8 mouse cellular contexts compared by ENCODE assay signal in genomic region chr4:40182651-40183320, GRCm38 (mm10). TPM values are rescaled to one million over a fixed set of nuclear protein-coding genes. Genes with fewer than 3 reads are reported as not detected.
DNase-seq lines count a peak whose midpoint lies in the region; ATAC-seq and TF ChIP-seq lines count a peak whose summit lies in the region.

No protein-coding gene starts in this region.

- H3K4me1 ChIP-seq in liver, embryonic 13.5 days (replicated peaks): peaks cover 9% of the 10 kb centered on the region
- H3K4me1 ChIP-seq in neural tube, embryonic 11.5 days (ENCODE audit: control insufficient read depth, insufficient read depth, low read length): no peaks in the 10 kb centered on the region
- H3K4me1 ChIP-seq in testis, adult 2 months (ENCODE audit: control insufficient read depth, insufficient read depth, low read length): no peaks in the 10 kb centered on the region

- peak; percentile 71 for DNase-seq in A20 (ENCODE audit: low read depth, low spot score)
- peak; percentile 72 for DNase-seq in kidney, postnatal 14 days
- DNase-seq in liver, embryonic 13.5 days: peak; percentile 34
- DNase-seq in neural tube, embryonic 11.5 days (ENCODE audit: low spot score): peak; percentile 67

- no peak overlapping the region for H3K9ac ChIP-seq in liver, embryonic 13.5 days
- H3K9ac ChIP-seq in neural tube, embryonic 11.5 days (ENCODE audit: low read length): no peak overlapping the region

- peak; percentile 77 for TF ChIP-seq CTCF in testis, adult 2 months (IDR thresholded peaks at IDR 0.05; ENCODE audit: control insufficient read depth, insufficient read depth, insufficient replicate concordance, low read depth, low read length)

- H3K27ac ChIP-seq in liver, embryonic 13.5 days: no peak overlapping the region
- H3K27ac ChIP-seq in neural tube, embryonic 11.5 days (ENCODE audit: low read depth, low read length): no peak overlapping the region
- no peak overlapping the region for H3K27ac ChIP-seq in testis, adult 2 months (ENCODE audit: control insufficient read depth, insufficient read depth, low read depth, low read length)

- H3K9me3 ChIP-seq in liver, embryonic 13.5 days (replicated peaks): no peaks in the 10 kb centered on the region
- no peaks in the 10 kb centered on the region for H3K9me3 ChIP-seq in neural tube, embryonic 11.5 days (ENCODE audit: control insufficient read depth, low read length)

- WGBS in liver, embryonic 13.5 days (ENCODE audit: insufficient replicate concordance): 30% methylated on average over 14 of the region's 14 CpGs
- WGBS in neural tube, embryonic 11.5 days: 51% methylated on average over 14 of the region's 14 CpGs

- peak; percentile 75 for ATAC-seq in activated CD4-positive, CD25-positive, alpha-beta regulatory T cell, adult 4 months
- ATAC-seq in common myeloid progenitor, adult 5-6 weeks (replicated peaks; ENCODE audit: low read depth, poor library complexity, severe bottlenecking): peak; percentile 98
- ATAC-seq in granulocyte monocyte progenitor cell, adult 5-6 weeks (replicated peaks; ENCODE audit: poor library complexity, severe bottlenecking): peak; percentile 85
- ATAC-seq in liver, embryonic 13.5 days (ENCODE audit: low read depth): peak; percentile 61
- ATAC-seq in neural tube, embryonic 11.5 days (ENCODE audit: insufficient read depth, low FRiP score, low TSS enrichment): no peak

- peaks cover 46% of the 10 kb centered on the region for H3K36me3 ChIP-seq in liver, embryonic 13.5 days
- H3K36me3 ChIP-seq in neural tube, embryonic 11.5 days (ENCODE audit: control insufficient read depth, insufficient read depth, low read length): no peaks in the 10 kb centered on the region
- no peaks in the 10 kb centered on the region for H3K36me3 ChIP-seq in testis, adult 2 months (ENCODE audit: control insufficient read depth, insufficient read depth, low read length)

- H3K27me3 ChIP-seq in liver, embryonic 13.5 days: no peaks in the 10 kb centered on the region
- no peaks in the 10 kb centered on the region for H3K27me3 ChIP-seq in neural tube, embryonic 11.5 days (ENCODE audit: control insufficient read depth, insufficient read depth, low read length)
- no peaks in the 10 kb centered on the region for H3K27me3 ChIP-seq in testis, adult 2 months (ENCODE audit: control insufficient read depth, insufficient read depth, low read length)

- H3K4me3 ChIP-seq in liver, embryonic 13.5 days (replicated peaks): no peak overlapping the region
- no peak overlapping the region for H3K4me3 ChIP-seq in neural tube, embryonic 11.5 days (ENCODE audit: low read depth, low read length)
- H3K4me3 ChIP-seq in testis, adult 2 months (ENCODE audit: control insufficient read depth, low read depth, low read length): no peak overlapping the region

- H3K4me2 ChIP-seq in liver, embryonic 13.5 days: no peak overlapping the region
- no peak overlapping the region for H3K4me2 ChIP-seq in neural tube, embryonic 11.5 days (ENCODE audit: low read depth)

- no peak for TF ChIP-seq POLR2A in testis, adult 2 months (IDR thresholded peaks at IDR 0.05; ENCODE audit: control insufficient read depth, low read depth, low read length)

RNA-seq across cellular contexts. Expression of gene Aco1, which starts 39.9 kb away (rescaled TPM):
- polyA plus RNA-seq in activated CD4-positive, CD25-positive, alpha-beta regulatory T cell, adult 4 months (2017; shearing (Covaris generic)): 10 to 100 TPM; 20.3 to 22.6 TPM
- total RNA-seq in common myeloid progenitor, adult 5-6 weeks (2017): 25.1 and 30.6 TPM in 2 replicates
- total RNA-seq in granulocyte monocyte progenitor cell, adult 5-6 weeks (2014; fragmentation: Nextera tagmentation): 20.6 and 30.3 TPM in 2 replicates
- total RNA-seq in granulocyte monocyte progenitor cell, adult 5-6 weeks (2017): 17.2 and 26.8 TPM in 2 replicates
- 20.9 and 24.9 TPM in 2 replicates for polyA plus RNA-seq in liver, embryonic 13.5 days (2015; fragmentation: Nextera tagmentation; extraction: Ambion mirVana)
- polyA plus RNA-seq in neural tube, embryonic 11.5 days (2014; fragmentation: Nextera tagmentation; extraction: Ambion mirVana): 61.4 and 65.4 TPM in 2 replicates
- 6.8 and 7.9 TPM in 2 replicates for polyA plus RNA-seq in testis, adult 2 months (2012; rRNA removed)

RNA-seq across cellular contexts. Expression of gene Ddx58, which starts 56.8 kb away (rescaled TPM):
- 10 to 100 TPM; 81.4 to 82.3 TPM for polyA plus RNA-seq in activated CD4-positive, CD25-positive, alpha-beta regulatory T cell, adult 4 months (2017; shearing (Covaris generic))
- total RNA-seq in common myeloid progenitor, adult 5-6 weeks (2017): 20.0 and 25.1 TPM in 2 replicates
- total RNA-seq in granulocyte monocyte progenitor cell, adult 5-6 weeks (2014; fragmentation: Nextera tagmentation): 9.3 and 14.1 TPM in 2 replicates
- total RNA-seq in granulocyte monocyte progenitor cell, adult 5-6 weeks (2017): 5.4 and 10.7 TPM in 2 replicates
- polyA plus RNA-seq in liver, embryonic 13.5 days (2015; fragmentation: Nextera tagmentation; extraction: Ambion mirVana): 2.8 and 3.6 TPM in 2 replicates
- 2.8 and 4.1 TPM in 2 replicates for polyA plus RNA-seq in neural tube, embryonic 11.5 days (2014; fragmentation: Nextera tagmentation; extraction: Ambion mirVana)
- 2.3 and 2.8 TPM in 2 replicates for polyA plus RNA-seq in testis, adult 2 months (2012; rRNA removed)

Comparison
In these comparisons a context has a peak if more than half of its experiments do, and no peak if none do; other contexts are left out.
1. RNA of gene Ddx58, which starts 56.8 kb away (polyA plus RNA-seq): 81.4 to 82.3 TPM in activated CD4-positive, CD25-positive, alpha-beta regulatory T cell, adult 4 months; 2.8 to 3.6 TPM in liver, embryonic 13.5 days, 2.8 to 4.1 TPM in neural tube, embryonic 11.5 days and 2.3 to 2.8 TPM in testis, adult 2 months; every median in the first group is over 10 times any median in the second.
2. Peak in every context shown above with its lines, with median percentiles within 50 percentile points of each other: DNase-seq.